Mouse (Mus musculus): ENCODE data around the gene Ing4.

- TF ChIP-seq CTCF (IDR thresholded peaks at IDR 0.05; ENCODE audit: low read depth, low read length) = no peak
- TF ChIP-seq GATA1 (IDR thresholded peaks at IDR 0.05; ENCODE audit: borderline replicate concordance, low read length) = no peak
- no peak for TF ChIP-seq GATA2 (IDR thresholded peaks at IDR 0.05; ENCODE audit: borderline replicate concordance, low read depth, low read length)
These were observed 58.4 kb downstream of the Ing4 start for GRCm38 (mm10) chr6:125097951-125098350.

All from G1E (cell line).